Mouse (Mus musculus): ENCODE results near the gene Nfic.

The Nfic gene

DNA sequence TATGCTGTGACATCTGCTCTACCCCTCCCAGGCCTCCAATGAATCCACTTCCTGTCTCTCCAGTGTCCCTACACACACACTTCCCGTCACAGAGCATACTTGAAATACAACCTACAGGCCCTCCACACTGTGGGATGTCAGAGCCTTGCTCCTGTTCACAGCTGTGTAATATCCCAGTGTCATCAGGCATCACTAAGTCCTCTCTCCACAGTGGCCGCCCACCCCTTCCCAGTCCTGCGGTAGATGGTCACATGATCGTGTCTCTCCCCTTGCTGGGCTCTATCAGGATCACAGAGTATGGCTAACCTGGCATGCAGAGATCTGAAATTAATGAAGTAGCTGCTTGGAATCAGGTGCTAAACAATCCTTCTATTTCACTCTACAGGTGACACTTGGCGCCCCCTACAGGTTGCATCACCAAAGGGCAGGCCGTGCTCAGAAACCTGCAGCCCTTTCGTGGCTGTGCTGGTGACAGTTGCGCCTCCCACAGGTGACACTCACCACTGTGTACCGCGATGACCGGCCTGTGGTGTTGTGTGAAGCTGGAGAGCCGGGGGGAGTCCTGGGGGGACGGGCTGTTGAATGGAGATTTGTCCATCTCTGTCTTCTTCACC lies 49.7 kb downstream of the Nfic start:
- DNase-seq (ENCODE audit: low spot score in 2 of 2), result no peak

DNA sequence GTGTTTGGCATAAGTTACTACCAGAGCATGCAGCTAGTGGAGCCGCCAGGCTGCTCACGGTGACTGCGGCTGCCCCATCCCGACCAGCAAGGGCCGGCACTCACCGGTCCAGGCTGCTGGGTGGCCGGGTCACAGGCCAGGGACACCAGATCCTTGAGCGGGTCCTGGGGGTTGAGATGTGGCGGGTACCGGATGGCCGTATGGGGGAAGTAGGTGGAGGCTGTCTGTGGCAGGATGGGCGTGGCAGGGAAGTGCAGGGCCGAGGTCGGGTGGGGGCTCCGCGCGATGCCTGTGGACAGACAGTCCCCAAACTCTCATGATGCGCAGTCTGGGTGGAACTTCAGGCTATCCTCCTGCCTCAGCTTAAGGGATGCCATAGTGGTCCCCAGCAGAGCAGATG lies 50.7 kb downstream of the Nfic start:
- no peak for DNase-seq (ENCODE audit: low spot score in 2 of 2)

DNA sequence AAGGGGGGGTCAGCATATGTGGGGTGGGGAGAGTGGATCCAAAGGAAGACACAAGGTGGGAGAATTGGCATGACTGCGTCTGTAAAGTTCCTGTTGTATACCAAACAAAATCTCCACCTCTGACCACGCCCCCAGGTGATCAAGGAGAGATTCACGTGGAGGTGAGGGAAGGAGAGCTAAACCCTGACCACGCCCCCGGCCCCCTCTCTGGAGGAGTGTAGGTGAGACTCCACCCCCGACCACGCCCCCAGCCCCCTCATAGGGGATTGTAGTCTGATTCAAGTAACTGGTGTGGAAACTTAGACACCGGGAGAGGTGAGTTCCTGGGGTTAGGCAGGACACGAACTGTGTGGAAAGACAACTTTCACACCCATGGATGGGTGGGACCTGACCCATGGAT lies 51.4 kb downstream of the Nfic start:
- DNase-seq (ENCODE audit: low spot score in 2 of 2), result no peak

DNA sequence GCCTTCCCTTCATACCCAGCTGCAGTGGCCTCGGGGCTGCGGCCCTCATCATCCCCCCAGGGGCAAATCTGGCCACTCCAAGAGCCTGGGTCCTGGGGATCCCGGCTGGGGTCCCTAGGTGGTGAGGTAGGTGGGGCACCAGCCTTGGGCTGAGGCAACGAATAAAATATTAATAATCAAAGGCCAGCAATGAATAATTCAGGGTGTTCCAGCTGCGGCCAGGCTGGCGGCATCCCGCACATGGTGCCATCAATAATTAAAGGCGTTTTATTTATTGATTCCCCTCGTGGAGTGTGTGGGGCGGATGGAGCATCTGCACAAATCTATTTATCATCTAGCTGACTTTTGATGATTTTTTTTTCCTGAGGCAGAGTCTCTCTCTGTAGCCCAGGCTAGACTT lies 51.9 kb downstream of the Nfic start:
- no peak for DNase-seq (ENCODE audit: low spot score in 2 of 2)

DNA sequence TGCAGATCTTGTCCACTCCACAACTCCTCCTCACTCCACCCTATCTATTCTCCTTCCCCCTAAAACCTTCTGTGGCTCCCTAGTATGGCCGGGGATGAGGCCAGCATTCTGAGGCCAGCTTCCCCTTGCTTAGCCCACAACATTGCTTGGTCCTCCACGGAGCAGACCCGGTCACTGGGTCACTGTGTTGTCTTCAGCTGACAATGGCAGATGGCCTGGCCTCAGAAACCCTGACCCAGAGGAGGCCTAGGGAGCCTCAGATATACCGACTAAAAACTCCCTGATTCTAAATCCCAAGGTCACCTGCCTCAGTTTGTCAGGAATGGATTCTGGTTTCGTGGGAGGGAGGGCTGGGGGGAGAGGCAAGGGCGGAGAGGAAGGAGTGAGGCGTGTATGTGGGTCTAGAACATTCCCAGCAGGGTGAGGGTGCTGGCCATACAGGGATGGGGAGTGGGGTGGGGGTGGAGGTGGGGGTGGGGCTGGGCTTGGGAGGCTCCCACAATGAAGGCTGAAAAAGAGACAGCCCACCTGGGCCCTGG lies 53.1 kb downstream of the Nfic start:
- no peak for DNase-seq (ENCODE audit: low spot score in 2 of 2)

DNA sequence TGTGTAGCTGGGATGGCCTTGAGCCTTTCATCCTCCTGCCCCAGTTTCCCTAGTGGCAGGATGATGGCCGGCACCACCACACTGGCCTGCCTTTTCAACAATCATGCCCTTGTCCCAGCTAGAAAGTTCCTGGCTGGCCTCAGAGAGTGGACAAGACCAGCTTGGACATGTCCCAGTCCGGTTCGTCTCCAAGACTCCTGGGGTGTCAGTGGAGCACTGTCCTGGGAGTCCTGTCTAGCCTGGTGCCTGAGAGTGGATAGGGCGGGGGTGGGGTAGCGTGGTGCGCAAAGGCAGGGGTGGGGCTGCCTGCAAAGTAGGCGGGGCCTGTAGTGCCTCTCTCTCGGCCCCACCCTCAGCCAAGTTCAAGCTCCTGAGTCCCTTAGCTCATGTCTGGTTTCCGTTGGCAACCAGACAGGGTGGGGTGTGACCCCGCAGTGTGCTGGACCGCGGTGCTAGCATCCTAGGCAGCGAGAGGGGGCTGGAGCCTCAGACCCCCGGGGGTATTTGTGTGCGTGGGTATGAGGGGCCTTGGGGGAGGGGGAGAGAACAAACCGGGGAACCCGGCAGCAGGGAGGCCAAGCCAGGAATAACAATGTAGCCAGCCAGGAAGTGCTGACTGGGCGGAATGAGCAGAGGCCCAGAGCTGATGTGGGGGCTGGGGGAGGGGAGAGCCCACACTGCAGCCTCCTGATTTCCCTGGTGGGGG lies 53.8 kb downstream of the Nfic start:
- DNase-seq (ENCODE audit: low spot score in 2 of 2), result peak; percentile 84 to 87

DNA sequence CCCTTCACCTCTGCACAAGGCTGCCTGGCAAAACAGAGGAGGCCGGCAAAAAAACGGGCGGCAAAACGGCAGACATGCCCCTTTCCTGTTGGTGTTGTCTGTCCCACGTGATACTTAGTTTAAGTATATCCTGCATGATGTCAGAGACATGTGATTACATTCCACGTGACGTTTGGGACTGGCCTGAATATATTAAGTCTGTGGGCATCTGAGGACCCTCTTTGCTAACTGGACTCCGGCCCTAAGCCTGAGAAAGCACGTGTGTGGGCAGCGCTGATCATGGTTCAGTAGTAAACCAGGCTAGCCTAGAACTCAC lies 54.3 kb downstream of the Nfic start:
- peak in 1 of 2 experiments; percentile 82 for DNase-seq (ENCODE audit: low spot score in 2 of 2)

DNA sequence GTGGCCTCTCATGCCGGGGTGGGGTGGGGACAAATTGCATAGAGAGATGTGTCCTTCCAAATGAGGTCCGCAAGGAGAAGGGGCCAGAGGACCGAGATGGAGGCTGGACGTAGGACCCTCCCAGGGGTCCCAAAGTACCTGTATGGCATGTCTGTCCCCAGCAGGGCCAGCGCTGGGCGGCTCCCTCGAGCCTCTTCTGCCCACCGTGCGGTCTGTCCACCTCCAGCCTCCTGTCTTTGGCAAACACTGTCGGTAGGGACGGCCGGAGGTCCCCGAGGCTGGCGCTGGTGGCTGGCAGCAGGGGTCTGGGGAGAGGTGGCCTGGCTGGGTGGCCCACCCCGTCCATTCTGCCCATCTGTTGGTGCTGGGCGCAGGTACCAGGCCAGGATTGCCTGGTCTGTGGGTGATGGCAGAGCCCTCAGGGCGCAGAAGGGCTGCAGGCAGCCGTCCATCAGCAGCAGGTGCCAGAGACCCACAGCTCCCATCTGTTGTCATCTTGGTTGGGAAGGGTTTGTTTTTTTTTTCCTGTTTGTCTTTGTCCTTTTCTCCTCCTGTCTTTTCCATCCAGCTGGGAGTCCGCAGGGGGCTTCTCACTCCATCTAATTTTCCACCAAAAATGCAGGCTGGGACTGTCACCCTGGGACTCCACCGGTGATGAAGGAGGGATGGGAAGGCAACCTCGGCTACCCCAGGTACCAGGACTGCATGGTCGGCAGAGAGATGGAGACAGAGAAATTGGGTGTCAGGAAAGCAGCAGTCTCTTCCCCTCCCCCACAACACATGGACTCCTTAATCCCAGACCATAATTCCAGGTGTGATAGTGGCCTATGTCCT lies 54.8 kb downstream of the Nfic start:
- DNase-seq (ENCODE audit: low spot score in 2 of 2), result no peak

DNA sequence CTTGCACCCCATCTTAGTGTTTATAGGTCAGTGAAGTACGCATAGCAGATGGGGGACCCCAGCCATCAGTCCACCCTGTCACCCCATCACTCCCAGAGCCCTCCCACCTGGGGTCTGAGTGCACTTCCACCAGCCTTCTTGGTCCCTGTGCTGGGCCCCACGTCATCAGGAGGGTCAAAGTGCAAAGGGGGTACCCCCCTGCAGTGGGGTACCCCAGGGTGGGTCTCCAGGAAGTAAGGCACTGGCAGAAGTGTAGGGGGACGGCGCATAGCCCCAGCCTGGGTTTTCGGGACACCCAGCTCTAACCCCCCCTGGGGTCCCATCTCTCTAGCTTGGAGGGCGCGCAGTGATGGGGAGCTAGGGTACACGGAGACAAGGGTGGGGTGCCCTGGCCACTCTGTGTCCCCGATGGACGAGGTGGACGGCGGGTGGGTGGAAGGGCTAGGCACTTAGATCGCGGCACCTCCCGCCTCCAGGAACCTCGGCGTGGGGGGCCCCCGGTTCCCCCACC lies 55.6 kb downstream of the Nfic start:
- no peak for DNase-seq (ENCODE audit: low spot score in 2 of 2)

DNA sequence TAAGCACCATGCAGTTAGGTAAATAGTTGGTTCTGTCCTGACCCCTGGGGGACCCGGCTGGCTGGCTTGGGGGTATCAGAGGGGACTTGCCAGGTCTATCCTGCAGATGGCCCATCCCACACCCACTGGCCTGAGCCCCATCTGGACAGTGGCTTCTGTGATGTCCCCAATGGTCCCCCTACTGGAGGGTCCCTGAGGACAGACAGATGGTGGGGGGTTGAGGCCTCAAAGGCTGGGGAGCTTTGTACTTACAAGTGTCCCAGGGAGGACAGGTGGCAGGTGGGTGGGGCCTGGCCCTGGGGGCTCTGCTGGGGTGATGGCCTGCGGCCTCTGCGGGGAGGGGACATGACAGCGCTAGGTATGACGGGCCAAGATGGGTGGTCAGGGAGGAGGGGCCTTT lies 56.1 kb downstream of the Nfic start:
- DNase-seq (ENCODE audit: low spot score in 2 of 2), result no peak

DNA sequence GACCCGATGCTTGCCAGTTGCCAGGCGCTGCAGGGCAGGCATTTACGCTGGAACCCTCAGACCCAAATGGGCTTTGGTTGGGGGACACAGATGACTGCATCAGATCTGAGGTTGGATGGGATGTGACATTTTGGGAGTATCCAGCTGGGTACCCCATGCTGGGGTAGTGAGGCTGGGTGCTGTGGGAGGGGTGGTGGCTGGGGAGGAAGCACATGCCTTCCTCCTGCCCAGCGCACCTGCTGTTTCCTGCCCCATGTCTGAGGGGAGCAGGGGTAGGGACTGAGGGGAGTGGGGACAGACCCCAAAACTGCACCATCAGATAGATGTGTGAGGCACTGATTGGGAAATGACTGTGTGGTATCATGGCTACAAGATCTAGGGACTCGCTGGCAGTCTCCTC lies 58.7 kb downstream of the Nfic start:
- DNase-seq (ENCODE audit: low spot score in 2 of 2), result no peak

DNA sequence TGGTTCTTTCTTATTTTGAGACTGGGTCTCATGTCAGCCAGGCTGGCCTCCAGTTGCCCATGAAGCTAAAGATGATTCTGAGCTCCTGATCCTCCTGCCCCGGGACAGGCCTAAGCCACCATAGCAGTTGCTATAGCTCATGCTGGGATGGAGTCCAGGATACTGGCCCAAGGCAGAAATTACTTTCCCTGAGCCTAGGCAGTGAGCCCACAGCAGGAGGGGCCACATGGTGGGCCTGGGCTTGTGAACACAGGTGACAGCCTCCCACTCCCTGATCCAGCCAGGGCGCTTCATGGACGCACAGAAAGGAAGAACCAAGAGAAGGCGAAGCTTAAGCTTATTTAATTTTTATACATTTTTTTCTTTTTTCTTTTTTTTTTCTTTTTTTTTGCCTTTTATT lies 59.6 kb downstream of the Nfic start:
- DNase-seq (ENCODE audit: low spot score in 2 of 2), result no peak

DNA sequence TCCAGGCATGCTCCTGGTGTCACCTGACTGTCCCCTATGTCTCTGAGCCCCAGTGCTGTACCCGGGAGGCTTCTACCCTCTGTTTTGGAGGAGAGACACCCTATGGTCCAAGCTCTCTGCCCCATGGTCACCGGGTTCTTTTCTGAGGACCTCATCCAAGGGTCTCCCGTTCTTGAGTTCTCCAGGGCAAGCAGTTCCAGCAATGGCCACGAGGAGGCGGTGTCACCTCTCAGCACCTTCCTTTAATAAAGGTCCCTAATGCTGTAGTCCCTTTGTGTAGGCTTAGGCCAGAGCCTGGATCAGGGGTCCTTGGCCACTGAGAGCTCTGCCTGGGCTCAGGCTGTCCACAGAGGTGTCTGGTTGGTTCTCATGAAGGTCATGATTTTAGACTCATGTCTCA lies 60.3 kb downstream of the Nfic start:
- peak in 1 of 2 experiments; percentile 75 for DNase-seq (ENCODE audit: low spot score in 2 of 2)

DNA sequence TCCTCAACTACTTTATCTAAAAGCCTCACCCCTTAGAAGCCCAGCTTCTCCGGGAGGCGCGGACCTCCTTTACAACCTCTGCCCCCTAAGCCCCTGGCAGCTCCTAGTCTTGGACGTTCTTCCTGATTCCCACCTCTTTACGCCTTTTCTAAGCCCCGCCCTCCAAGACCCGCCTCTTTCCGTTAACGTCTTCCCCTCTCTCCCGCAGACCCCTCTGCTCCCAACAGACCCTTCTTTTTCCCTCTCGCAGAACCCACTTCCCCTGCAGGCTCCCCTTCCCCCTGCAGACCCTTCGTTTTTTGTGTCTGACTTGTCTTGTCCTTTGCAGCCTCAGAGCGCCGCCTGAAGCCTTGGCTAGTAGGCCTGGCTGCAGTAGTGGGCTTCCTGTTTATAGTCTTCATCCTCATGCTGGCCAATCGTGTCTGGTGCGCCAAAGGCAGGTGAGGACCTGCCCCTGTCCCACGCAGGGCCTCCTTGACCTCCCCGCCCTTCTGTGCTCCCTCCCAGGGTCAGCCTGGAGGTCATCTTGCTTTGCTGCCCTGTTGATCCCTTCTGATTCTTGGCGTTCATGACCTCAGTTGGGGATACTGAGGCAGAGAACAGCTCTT lies 61.9 kb downstream of the Nfic start:
- DNase-seq (ENCODE audit: low spot score in 2 of 2), result no peak

DNA sequence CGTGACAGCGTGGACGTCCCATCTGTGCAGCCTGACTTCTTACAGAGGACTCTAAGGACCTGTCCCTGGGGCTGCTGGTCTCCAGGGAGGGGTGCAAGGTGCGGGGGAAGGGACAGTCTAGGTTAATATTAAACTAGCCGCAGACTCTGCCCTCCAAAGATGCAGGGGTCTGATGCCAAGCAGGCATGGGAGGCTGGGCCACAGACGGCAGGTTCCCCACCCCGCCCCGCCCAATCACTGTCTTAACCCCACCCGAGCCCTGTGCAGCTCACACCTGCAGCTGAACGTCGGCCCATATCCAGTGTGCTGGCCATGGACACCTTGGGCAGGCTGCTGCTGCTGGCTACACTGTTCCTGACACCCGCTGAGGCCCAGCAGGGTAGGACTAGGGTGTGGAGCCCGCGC lies 62.7 kb downstream of the Nfic start, which contains the start of gene Smim24:
Smim24 (plus strand) TSS at position 271 of the 405 bp plus-strand sequence.
- no peak for DNase-seq (ENCODE audit: low spot score in 2 of 2)

DNA sequence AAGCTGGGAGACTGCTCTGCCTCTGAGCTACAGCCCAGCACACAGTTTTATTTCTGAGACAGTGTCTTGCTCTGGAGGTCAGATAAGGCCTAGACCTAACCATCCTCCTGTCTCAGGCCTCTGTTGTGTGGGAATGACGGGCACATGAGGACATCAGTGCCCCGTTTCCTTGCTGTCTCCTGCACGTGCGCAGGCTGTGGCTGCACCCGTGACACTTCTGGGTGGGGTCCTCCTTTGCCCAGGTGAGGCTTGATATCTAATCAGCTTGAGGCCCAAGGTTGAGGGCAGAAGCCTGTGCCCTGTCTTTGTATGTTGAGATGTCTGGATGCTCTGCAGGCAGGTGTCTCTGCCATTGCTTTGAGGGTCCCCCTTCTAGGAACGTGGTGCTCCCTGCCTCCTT lies 63.2 kb downstream of the Nfic start:
- DNase-seq (ENCODE audit: low spot score in 2 of 2), result no peak

DNA sequence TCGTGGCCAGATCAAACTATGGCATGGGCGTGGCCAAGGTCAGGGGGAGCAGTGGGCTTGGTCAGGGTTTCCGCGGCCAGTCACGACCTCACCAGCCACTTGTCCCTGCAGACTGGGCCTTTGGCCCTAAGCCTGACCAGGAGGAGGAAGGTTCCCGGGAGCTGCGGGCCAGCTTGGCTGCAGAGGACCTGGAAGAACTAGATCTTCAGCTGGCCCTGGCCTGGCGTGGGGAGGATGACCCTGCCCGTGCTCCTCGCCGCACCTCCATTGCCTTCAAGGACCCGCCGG lies 64.8 kb downstream of the Nfic start:
- no peak for DNase-seq (ENCODE audit: low spot score in 2 of 2)

DNA sequence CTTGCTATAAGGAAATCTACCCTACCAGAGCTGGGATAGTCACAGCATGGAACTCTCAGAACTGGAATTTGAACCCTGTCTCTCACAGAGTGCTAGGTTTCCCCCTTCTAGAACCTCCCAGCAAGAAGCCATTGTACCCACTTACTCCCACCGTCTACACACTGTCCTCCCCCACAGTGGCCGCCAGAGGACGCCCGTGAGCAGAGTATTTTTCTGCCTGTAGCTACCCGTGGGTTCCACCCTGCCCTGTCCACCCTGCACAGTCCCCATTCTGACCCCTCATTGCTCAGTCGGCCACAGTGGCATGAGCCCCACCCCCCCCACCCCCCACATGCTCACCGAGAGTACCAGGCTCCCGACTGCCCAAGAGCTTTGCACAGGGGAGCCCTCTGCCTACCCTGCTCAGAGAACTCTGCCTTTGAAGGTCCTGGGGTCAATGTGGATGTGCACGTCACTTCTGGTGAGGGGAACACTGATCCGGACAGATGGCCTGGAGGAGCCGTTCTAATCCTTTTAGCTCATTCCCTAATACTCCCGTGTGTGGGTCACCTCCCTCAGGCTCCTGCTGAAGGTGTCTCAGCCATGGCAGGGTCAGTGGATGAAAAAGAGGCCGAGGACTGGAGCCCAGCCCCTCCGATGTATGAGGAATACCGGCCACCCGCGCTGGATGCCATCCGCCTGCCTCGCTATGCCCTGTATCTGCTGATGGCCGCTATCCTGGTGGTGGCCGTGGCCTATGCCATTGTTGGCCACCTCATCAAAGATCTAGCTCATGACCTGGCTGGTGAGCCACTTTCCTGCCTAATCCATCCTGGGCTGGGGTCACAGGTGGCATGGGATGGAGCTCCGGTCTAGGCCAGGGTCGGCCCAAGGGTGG lies 65.4 kb downstream of the Nfic start:
- DNase-seq (ENCODE audit: low spot score in 2 of 2), result peak in 1 of 2 experiments; percentile 85

DNA sequence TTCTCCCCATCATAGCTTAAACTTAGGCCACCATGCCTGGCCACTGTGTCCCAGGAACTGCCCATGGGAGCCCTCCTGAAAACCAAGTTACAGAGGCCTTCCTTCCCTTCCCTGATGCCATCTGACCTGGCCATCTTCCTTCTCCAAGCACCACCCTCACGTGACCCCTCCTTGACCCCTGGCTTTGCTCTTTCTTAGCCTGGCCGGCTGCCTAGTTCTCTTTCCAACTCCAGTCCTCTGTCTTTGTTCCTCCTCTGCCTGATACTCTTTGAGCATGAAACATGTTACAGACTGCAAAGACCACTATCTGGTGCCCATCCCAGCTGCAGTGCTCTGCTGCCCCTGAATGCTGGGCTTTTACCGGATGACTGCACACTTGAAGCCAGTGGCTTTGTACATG lies 66.1 kb downstream of the Nfic start:
- DNase-seq (ENCODE audit: low spot score in 2 of 2), result no peak

DNA sequence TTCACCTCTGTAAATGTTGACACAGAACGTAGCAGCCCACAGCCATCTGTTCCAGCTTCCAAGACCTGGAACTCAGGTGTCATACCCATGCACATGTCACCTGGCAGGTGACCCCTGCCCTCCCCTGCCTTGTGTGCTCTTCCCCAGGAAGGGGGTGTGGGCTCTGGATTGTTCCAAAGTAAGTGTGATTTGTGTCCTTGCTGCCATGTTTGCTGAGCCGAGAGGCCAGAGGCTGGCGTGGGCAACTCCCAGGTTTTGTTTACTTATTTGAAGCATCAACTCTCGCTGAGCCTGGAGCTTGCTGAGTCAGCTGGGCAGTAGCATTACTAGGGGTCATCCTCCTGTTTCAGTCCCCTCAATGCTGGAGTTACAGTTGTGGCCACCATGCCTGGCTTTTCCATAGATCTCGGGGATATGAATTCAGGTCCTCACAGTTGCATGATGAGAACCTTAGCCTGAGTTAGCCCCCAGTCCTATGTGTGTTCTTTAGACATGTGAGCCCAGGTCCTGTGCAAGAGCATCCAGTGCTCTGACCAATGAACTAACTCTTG lies 66.9 kb downstream of the Nfic start, which contains the start of gene Gm48552:
Gm48552 (plus strand) TSS at position 501 of the 551 bp plus-strand sequence.
- no peak for DNase-seq (ENCODE audit: low spot score in 2 of 2)

DNA sequence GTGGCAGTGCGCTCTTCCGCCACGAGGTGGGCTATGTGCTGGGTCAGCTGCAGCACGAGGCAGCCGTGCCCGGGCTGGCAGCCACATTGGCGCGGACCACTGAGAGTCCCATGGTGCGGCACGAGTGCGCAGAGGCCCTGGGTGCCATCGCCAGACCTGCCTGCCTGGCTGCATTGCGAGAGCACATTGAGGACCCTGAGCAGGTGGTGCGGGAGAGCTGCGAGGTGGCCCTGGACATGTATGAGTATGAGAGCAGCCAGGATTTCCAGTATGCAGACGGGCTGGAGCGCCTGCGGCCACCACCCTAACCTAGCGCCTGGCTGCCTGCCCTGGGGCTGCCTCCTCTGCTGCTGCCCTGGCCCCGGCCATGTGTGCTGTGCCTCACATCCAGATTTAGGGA lies 67.7 kb downstream of the Nfic start:
- no peak for DNase-seq (ENCODE audit: low spot score in 2 of 2)
